Mouse (Mus musculus): ENCODE results near the gene Iqsec1. TPM values are rescaled to one million over a fixed set of nuclear protein-coding genes. Genes with fewer than 3 reads are reported as not detected.
A peak's percentile ranks its signal among the peaks of the same experiment; 100 is the strongest.

The Iqsec1 gene
- polyA plus RNA-seq, 1 experiment from 2014 or later = 30.1 TPM

GRCm38 (mm10) chr6:90615991-90616390, 372.5 kb downstream of the Iqsec1 start:
- H3K36me3 ChIP-seq (replicated peaks; ENCODE audit: control insufficient read depth, insufficient read depth) = no peaks in the 10 kb centered on the region
- H3K9ac ChIP-seq = no peak overlapping the region
- H3K4me2 ChIP-seq (replicated peaks) = no peak overlapping the region
- DNase-seq (ENCODE audit: low spot score) (no peak), ATAC-seq (ENCODE audit: low FRiP score) (no peak)
- 77% methylated on average over 6 of the region's 6 CpGs for WGBS
- no peaks in the 10 kb centered on the region for H3K27me3 ChIP-seq (ENCODE audit: control insufficient read depth, insufficient read depth, low read length)
- no peaks in the 10 kb centered on the region for H3K9me3 ChIP-seq (ENCODE audit: control insufficient read depth, low read length)
- H3K4me3 ChIP-seq (replicated peaks; ENCODE audit: low read length) = no peak overlapping the region
- H3K27ac ChIP-seq = no peak overlapping the region
- no peaks in the 10 kb centered on the region for H3K4me1 ChIP-seq (replicated peaks; ENCODE audit: control insufficient read depth, insufficient read depth, low read length)

DNA sequence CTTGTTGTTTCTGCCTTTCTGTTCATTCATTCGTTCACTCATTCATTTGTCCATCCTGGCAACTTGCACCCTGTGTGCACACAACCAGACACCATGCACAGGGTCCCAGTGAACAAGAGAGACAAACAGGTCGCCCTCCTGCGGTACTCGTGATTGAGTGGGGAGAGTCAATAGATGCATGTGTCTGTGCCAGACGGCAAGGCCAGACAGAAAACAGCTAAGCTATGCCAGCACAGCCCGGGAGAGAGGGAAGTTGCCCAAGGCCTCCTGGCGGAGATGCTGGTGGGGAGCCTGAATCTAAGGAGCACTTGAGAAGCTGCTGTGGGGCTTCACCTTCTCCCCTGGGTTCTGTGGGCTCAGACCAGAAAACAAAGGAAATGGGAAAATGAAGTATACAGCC, 373.1 kb downstream of the Iqsec1 start:
- H3K27ac ChIP-seq = no peak overlapping the region
- WGBS = 70% methylated on average over 7 of the region's 7 CpGs
- no peak for DNase-seq (ENCODE audit: low spot score)

DNA sequence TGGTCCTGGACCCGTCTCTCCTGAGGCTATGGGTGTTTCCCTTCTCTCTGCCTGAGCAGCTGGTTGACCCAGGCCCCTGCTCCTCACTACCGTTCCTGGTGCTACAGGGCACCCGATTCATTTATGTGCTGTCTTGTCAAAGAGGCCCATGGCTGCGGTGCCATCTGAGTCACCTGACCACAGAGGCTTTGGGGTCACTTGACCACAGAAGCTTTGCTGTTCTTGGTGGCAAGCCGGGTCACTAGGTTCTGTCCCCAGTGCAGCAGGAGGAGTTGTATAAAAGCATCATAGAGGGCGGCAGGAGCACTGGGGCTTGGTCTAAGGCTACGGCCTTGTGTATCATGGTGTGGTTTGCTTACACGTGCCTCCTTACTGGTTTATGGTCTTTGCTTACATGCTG, 375.2 kb downstream of the Iqsec1 start:
- ATAC-seq (ENCODE audit: low FRiP score) (no peak), DNase-seq (ENCODE audit: low spot score) (no peak)
- H3K4me1 ChIP-seq (replicated peaks; ENCODE audit: control insufficient read depth, insufficient read depth, low read length) = no peaks in the 10 kb centered on the region
- no peak overlapping the region for H3K27ac ChIP-seq
- H3K4me3 ChIP-seq (replicated peaks; ENCODE audit: low read length) = no peak overlapping the region
- H3K9ac ChIP-seq = no peak overlapping the region
- no peaks in the 10 kb centered on the region for H3K36me3 ChIP-seq (replicated peaks; ENCODE audit: control insufficient read depth, insufficient read depth)
- 87% methylated on average over 8 of the region's 8 CpGs for WGBS
- no peak overlapping the region for H3K4me2 ChIP-seq (replicated peaks)
- H3K9me3 ChIP-seq (ENCODE audit: control insufficient read depth, low read length) = no peaks in the 10 kb centered on the region
- H3K27me3 ChIP-seq (ENCODE audit: control insufficient read depth, insufficient read depth, low read length) = no peaks in the 10 kb centered on the region

More for the DNA sequence above, 373.1 kb downstream of the Iqsec1 start:
- Histone ChIP-seq H3K4me2 (replicated peaks) (no peak overlapping the region), H3K4me1 (replicated peaks; ENCODE audit: control insufficient read depth, insufficient read depth, low read length) (no peaks in the 10 kb centered on the region), H3K4me3 (replicated peaks; ENCODE audit: low read length) (no peak overlapping the region), H3K9me3 (ENCODE audit: control insufficient read depth, low read length) (no peaks in the 10 kb centered on the region), H3K36me3 (replicated peaks; ENCODE audit: control insufficient read depth, insufficient read depth) (no peaks in the 10 kb centered on the region), H3K27me3 (ENCODE audit: control insufficient read depth, insufficient read depth, low read length) (no peaks in the 10 kb centered on the region), H3K9ac (no peak overlapping the region)
- no peak for ATAC-seq (ENCODE audit: low FRiP score)

DNA sequence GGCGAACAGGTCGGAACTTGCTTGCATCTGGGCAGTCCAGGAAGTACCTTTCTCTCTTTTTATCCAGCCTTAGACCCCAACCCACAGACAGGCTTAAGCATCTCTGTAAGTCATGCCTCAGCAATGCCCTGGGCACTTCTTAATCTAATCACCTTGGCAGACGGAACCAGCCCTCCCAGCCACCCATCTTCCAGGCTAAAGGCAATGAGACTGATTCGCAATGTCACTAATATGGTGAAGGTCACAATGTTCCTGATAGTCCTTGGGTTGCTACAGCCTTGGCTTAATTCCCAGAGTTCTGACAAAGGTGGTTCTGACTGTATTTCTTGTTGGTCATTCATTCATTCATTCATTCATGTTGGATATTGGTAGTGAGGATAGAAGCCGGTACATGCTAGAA, 378.2 kb downstream of the Iqsec1 start:
- Histone ChIP-seq H3K9me3 (ENCODE audit: control insufficient read depth, low read length) (no peaks in the 10 kb centered on the region), H3K36me3 (replicated peaks; ENCODE audit: control insufficient read depth, insufficient read depth) (no peaks in the 10 kb centered on the region), H3K27me3 (ENCODE audit: control insufficient read depth, insufficient read depth, low read length) (no peaks in the 10 kb centered on the region), H3K9ac (no peak overlapping the region), H3K4me2 (replicated peaks) (no peak overlapping the region), H3K4me1 (replicated peaks; ENCODE audit: control insufficient read depth, insufficient read depth, low read length) (0 out of 2 replicates have a peak, but pooled peaks cover 4% of the 10 kb centered on the region), H3K4me3 (replicated peaks; ENCODE audit: low read length) (no peak overlapping the region), H3K27ac (no peak overlapping the region)
- ATAC-seq (ENCODE audit: low FRiP score) = no peak
- no peak for DNase-seq (ENCODE audit: low spot score)
- 95% methylated on average over 5 of the region's 5 CpGs for WGBS

DNA sequence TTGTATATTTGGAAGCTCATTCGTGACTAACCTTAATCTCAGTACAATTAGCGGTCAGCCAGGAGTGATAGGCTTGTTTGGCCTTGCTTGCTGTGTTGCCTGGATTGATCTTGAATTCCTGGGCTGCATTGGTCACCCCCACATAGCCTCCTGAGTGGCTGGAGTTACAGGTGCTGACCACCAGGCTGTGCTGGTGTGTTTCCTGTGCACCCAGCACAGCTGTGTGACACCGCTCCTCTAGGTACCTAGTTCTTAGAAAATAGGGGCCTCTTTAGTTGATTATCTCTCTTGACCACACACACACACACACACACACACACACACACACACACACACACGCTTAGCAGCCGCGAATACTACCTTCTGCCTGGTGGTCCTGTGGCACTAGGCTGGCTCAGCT, 380.3 kb downstream of the Iqsec1 start:
- 73% methylated on average over 6 of the region's 6 CpGs for WGBS
- H3K4me3 ChIP-seq (replicated peaks; ENCODE audit: low read length) = no peak overlapping the region
- ATAC-seq (ENCODE audit: low FRiP score) = no peak
- H3K4me2 ChIP-seq (replicated peaks) = no peak overlapping the region
- peaks cover 11% of the 10 kb centered on the region; the same call in 1 of the 2 replicates for H3K4me1 ChIP-seq (replicated peaks; ENCODE audit: control insufficient read depth, insufficient read depth, low read length)
- H3K36me3 ChIP-seq (replicated peaks; ENCODE audit: control insufficient read depth, insufficient read depth) = no peaks in the 10 kb centered on the region
- H3K9me3 ChIP-seq (ENCODE audit: control insufficient read depth, low read length) = no peaks in the 10 kb centered on the region
- H3K27me3 ChIP-seq (ENCODE audit: control insufficient read depth, insufficient read depth, low read length) = no peaks in the 10 kb centered on the region
- H3K9ac ChIP-seq = no peak overlapping the region
- H3K27ac ChIP-seq = no peak overlapping the region
- DNase-seq (ENCODE audit: low spot score) = no peak

GRCm38 (mm10) chr6:90607196-90607595, 381.3 kb downstream of the Iqsec1 start:
- H3K4me2 ChIP-seq (replicated peaks) = no peak overlapping the region
- DNase-seq (ENCODE audit: low spot score) = peak; percentile 76
- no peaks in the 10 kb centered on the region for H3K27me3 ChIP-seq (ENCODE audit: control insufficient read depth, insufficient read depth, low read length)
- no peaks in the 10 kb centered on the region for H3K9me3 ChIP-seq (ENCODE audit: control insufficient read depth, low read length)
- no peaks in the 10 kb centered on the region for H3K36me3 ChIP-seq (replicated peaks; ENCODE audit: control insufficient read depth, insufficient read depth)
- 14% methylated on average over 5 of the region's 5 CpGs for WGBS
- no peak for ATAC-seq (ENCODE audit: low FRiP score)
- H3K9ac ChIP-seq = no peak overlapping the region
- H3K27ac ChIP-seq = no peak overlapping the region
- H3K4me1 ChIP-seq (replicated peaks; ENCODE audit: control insufficient read depth, insufficient read depth, low read length) = peaks cover 11% of the 10 kb centered on the region; the same call in 1 of the 2 replicates
- no peak overlapping the region for H3K4me3 ChIP-seq (replicated peaks; ENCODE audit: low read length)

DNA sequence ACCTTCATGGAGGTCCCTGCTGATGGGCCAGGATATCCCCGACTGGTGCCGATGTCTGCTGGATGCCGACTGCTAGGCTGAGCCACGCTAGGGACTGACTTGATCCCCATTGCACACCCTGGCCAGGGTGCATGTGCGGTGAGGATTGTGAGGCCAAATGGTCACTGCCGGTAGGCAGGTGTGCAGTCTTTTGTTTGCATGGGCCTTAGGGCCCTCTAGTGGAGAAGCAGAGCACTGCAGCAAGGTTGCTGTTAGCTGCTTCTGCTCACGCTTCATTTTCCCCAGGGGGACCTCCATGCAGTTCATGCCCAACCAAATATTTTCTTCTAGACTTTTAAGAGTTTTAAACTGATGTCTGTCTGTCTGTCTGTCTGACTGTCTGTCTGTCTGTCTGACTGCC, 381.9 kb downstream of the Iqsec1 start:
- 28% methylated on average over 7 of the region's 7 CpGs for WGBS
- H3K9ac ChIP-seq = no peak overlapping the region

More for the DNA sequence above, 381.9 kb downstream of the Iqsec1 start:
- H3K27ac ChIP-seq = no peak overlapping the region
- no peaks in the 10 kb centered on the region for H3K27me3 ChIP-seq (ENCODE audit: control insufficient read depth, insufficient read depth, low read length)
- H3K9me3 ChIP-seq (ENCODE audit: control insufficient read depth, low read length) = no peaks in the 10 kb centered on the region
- DNase-seq (ENCODE audit: low spot score) (peak; percentile 84), ATAC-seq (ENCODE audit: low FRiP score) (no peak)
- no peaks in the 10 kb centered on the region for H3K36me3 ChIP-seq (replicated peaks; ENCODE audit: control insufficient read depth, insufficient read depth)
- no peak overlapping the region for H3K4me3 ChIP-seq (replicated peaks; ENCODE audit: low read length)
- H3K4me2 ChIP-seq (replicated peaks) = 0 out of 2 replicates have a peak overlapping the region, but pooled peaks have one; percentile 5
- peaks cover 11% of the 10 kb centered on the region; the same call in 1 of the 2 replicates for H3K4me1 ChIP-seq (replicated peaks; ENCODE audit: control insufficient read depth, insufficient read depth, low read length)

Small RNA genes lying within 50 kb of the gene (microRNA-seq; reads per million reads assigned to microRNA genes)
- gene Gm24816 = not detected

Other genes starting within 250 kb of the Iqsec1 start
- gene Nup210, start 128.1 kb upstream of the Iqsec1 start, polyA plus RNA-seq (2014; fragmentation: Nextera tagmentation; extraction: Ambion mirVana) = 23.3 TPM in 2 replicates
- 42.7 and 50.1 TPM in 2 replicates for gene Hdac11, start 168.0 kb upstream of the Iqsec1 start, polyA plus RNA-seq (2014; fragmentation: Nextera tagmentation; extraction: Ambion mirVana)
- gene Fbln2, start 223.8 kb upstream of the Iqsec1 start, polyA plus RNA-seq (2014; fragmentation: Nextera tagmentation; extraction: Ambion mirVana) = 26.2 and 27.2 TPM in 2 replicates